Mouse (Mus musculus) embryo, embryonic 11.5 days (tissue): ENCODE measurements around the gene Plcb1.
"Not testable (repeated sequence)": the region's sequence is repeated elsewhere in the genome, so short reads cannot be mapped to it uniquely, and the experiment has no call there.

Experiments
- DNase-seq: peaks from one replicate; pipeline ENCODE4 v3.0.0-alpha.2; 2012; ENCODE audit warnings: low read depth, low spot score

Plcb1 gene

GRCm38 (mm10) chr2:134968380-134968779 lies 182.5 kb downstream of the Plcb1 start:
- DNase-seq, result no peak

GRCm38 (mm10) chr2:134972376-134972775 lies 186.5 kb downstream of the Plcb1 start:
- DNase-seq, result no peak

- DNase-seq, result no peak
These were observed 188.8 kb downstream of the Plcb1 start for GRCm38 (mm10) chr2:134974711-134975110.

- no peak for DNase-seq
These were observed 191.0 kb downstream of the Plcb1 start for GRCm38 (mm10) chr2:134976796-134977330.

- DNase-seq, result no peak
These were observed 191.8 kb downstream of the Plcb1 start for GRCm38 (mm10) chr2:134977641-134978040.

GRCm38 (mm10) chr2:134981394-134981793 lies 195.5 kb downstream of the Plcb1 start:
- DNase-seq, result no peak

GRCm38 (mm10) chr2:134984884-134985283 lies 199.0 kb downstream of the Plcb1 start:
- no peak for DNase-seq

- DNase-seq, result no peak
These were observed 202.1 kb downstream of the Plcb1 start for GRCm38 (mm10) chr2:134987978-134988377.

GRCm38 (mm10) chr2:134989650-134990292 lies 203.9 kb downstream of the Plcb1 start:
- no peak for DNase-seq

GRCm38 (mm10) chr2:135007134-135007533 lies 221.3 kb downstream of the Plcb1 start:
- DNase-seq, result no peak

- DNase-seq, result not testable (repeated sequence)
These were observed 222.0 kb downstream of the Plcb1 start for GRCm38 (mm10) chr2:135007885-135008284.

GRCm38 (mm10) chr2:135010371-135010770 lies 224.5 kb downstream of the Plcb1 start:
- DNase-seq, result no peak

GRCm38 (mm10) chr2:135015501-135015900 lies 229.6 kb downstream of the Plcb1 start:
- no peak for DNase-seq

- DNase-seq, result no peak
These were observed 232.4 kb downstream of the Plcb1 start for GRCm38 (mm10) chr2:135018275-135018674.

- peak; percentile 17 for DNase-seq
These were observed 232.8 kb downstream of the Plcb1 start for GRCm38 (mm10) chr2:135018708-135019107.

GRCm38 (mm10) chr2:135019588-135019987 lies 233.7 kb downstream of the Plcb1 start:
- DNase-seq, result no peak

GRCm38 (mm10) chr2:135029288-135029687 lies 243.4 kb downstream of the Plcb1 start:
- DNase-seq, result no peak

- DNase-seq, result no peak
These were observed 243.8 kb downstream of the Plcb1 start for GRCm38 (mm10) chr2:135029700-135030099.

GRCm38 (mm10) chr2:135035640-135036260 lies 249.9 kb downstream of the Plcb1 start:
- DNase-seq, result peak; percentile 17

GRCm38 (mm10) chr2:135048791-135049190 lies 262.9 kb downstream of the Plcb1 start:
- DNase-seq, result no peak

- no peak for DNase-seq
These were observed 263.4 kb downstream of the Plcb1 start for GRCm38 (mm10) chr2:135049283-135049682.

- no peak for DNase-seq
These were observed 265.8 kb downstream of the Plcb1 start for GRCm38 (mm10) chr2:135051540-135052288.
